Mouse (Mus musculus): Measurements from ENCODE around the gene Gm32742.

- no peak for TF ChIP-seq CTCF (IDR thresholded peaks at IDR 0.05; ENCODE audit: low read depth, low read length)
- TF ChIP-seq POLR2A (IDR thresholded peaks at IDR 0.05; ENCODE audit: borderline replicate concordance, low read depth, low read length) = no peak
Measured at GRCm38 (mm10) chr9:51180621-51181020, 15.3 kb upstream of the Gm32742 start.
